Mouse (Mus musculus) limb, embryonic 11.5 days (tissue): ENCODE results near the gene Haghl. TPM values are rescaled to one million over a fixed set of nuclear protein-coding genes. Genes with fewer than 3 reads are reported as not detected.

Experiments used
- ATAC-seq: fragments of 200-750 bp; cut with Nextera tagmentation; 2 replicates; pipeline ENCODE4 v1.8.0; 2017; ENCODE audit warnings: low read depth; ENCODE audit not compliant: insufficient number of reproducible peaks, low FRiP score, low TSS enrichment
- DNase-seq: peaks from one replicate; pipeline ENCODE4 v3.0.0-alpha.2; 2015; ENCODE audit warnings: low spot score
- H3K27ac ChIP-seq: fragments of 300-500 bp; sonication (generic); replicated peaks from 2 replicates; pipeline ENCODE4 v1.5.1; 2014; ENCODE audit warnings: low read depth, mild to moderate bottlenecking, low read length
- H3K27me3 ChIP-seq: fragments of 300-500 bp; sonication (generic); 2 replicates; pipeline ENCODE4 v1.6.1; 2014; ENCODE audit warnings: mild to moderate bottlenecking, low read length, mixed read lengths; ENCODE audit not compliant: control insufficient read depth, insufficient read depth
- H3K36me3 ChIP-seq: fragments of 300-500 bp; sonication (generic); 2 replicates; pipeline ENCODE4 v1.6.1; 2014; ENCODE audit warnings: mild to moderate bottlenecking, low read length, moderate library complexity, mixed read lengths; ENCODE audit not compliant: control insufficient read depth, insufficient read depth
- H3K4me1 ChIP-seq: fragments of 300-500 bp; sonication (generic); 2 replicates; pipeline ENCODE4 v1.6.1; 2014; ENCODE audit warnings: low read length, mixed read lengths; ENCODE audit not compliant: control insufficient read depth, insufficient read depth
- H3K4me2 ChIP-seq: fragments of 300-500 bp; sonication (generic); 2 replicates; pipeline ENCODE4 v1.6.1; 2014; ENCODE audit warnings: low read depth, mild to moderate bottlenecking, moderate library complexity; ENCODE audit not compliant: severe bottlenecking
- H3K4me3 ChIP-seq: fragments of 300-500 bp; sonication (generic); 2 replicates; pipeline ENCODE4 v1.5.1; 2014; ENCODE audit warnings: low read depth, low read length
- H3K9ac ChIP-seq: fragments of 300-500 bp; sonication (generic); 2 replicates; pipeline ENCODE4 v1.6.1; 2014; ENCODE audit warnings: mild to moderate bottlenecking, low read length
- H3K9me3 ChIP-seq: fragments of 300-500 bp; sonication (generic); 2 replicates; pipeline ENCODE4 v1.6.1; 2016; ENCODE audit warnings: low read length; ENCODE audit not compliant: control insufficient read depth
- WGBS: fragments of 180-500 bp; shearing (Covaris S2); extraction: QIAGEN DNeasy Blood & Tissue Kit; methylation state at CpG from one replicate; pipeline ENCODE4 v1.1.7; 2014; 5-methylcytosine and 5-hydroxymethylcytosine counted together
- polyA plus RNA-seq: library from polyadenylated mRNA; unstranded; fragments of >200 nt; fragmentation: Nextera tagmentation; extraction: Ambion mirVana; gene quantifications from 2 replicates; pipeline ENCODE4 v1.2.1, GENCODE M21; 2014

Haghl gene
- polyA plus RNA-seq, 1 experiment from 2014 or later = 68.0 TPM

DNA sequence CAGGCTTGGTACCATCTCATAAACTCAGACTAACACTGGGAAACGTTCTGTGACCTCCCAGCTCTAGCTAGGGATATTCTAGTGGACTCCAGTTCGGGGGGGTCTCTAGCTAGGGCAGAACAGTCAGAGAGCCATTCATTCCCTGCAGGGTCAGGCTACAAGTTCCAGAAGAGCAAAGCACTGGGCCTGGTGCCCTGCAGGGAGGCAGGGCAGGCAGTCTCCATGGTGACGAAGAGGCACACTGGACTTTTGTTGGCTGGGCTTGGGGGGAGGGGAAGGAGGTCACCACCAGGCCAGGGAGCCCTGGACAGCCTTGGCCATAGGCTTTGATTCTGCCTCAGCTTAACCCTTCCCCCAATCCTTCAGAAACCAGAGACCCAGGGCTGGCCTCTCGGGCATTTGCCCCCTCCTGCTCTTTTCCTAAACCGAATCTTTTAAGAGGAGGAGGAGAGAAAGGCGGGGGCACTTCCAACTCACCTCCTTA is 10.2 kb upstream of the Haghl start, which contains the start of gene AC134908.4:
Gene AC134908.4 (minus strand): TSS at position 51 of the 484 bp plus-strand sequence.
- H3K4me2 ChIP-seq = peak within 1 kb of the TSS; percentile 99
- DNase-seq = peak; percentile 69
- peaks cover 35% of the 10 kb centered on the region for H3K4me1 ChIP-seq
- WGBS = 6% methylated on average over 6 of the region's 6 CpGs
- no peaks in the 10 kb centered on the region for H3K27me3 ChIP-seq
- peak within 1 kb of the TSS; percentile 79 for H3K9ac ChIP-seq
- H3K9me3 ChIP-seq = no peaks in the 10 kb centered on the region
- peak within 1 kb of the TSS; percentile 76 for H3K4me3 ChIP-seq
- peak within 1 kb of the TSS; percentile 57 for H3K27ac ChIP-seq
- no peaks in the 10 kb centered on the region for H3K36me3 ChIP-seq
- peak; percentile 3; the same call in 1 of the 2 replicates for ATAC-seq

DNA sequence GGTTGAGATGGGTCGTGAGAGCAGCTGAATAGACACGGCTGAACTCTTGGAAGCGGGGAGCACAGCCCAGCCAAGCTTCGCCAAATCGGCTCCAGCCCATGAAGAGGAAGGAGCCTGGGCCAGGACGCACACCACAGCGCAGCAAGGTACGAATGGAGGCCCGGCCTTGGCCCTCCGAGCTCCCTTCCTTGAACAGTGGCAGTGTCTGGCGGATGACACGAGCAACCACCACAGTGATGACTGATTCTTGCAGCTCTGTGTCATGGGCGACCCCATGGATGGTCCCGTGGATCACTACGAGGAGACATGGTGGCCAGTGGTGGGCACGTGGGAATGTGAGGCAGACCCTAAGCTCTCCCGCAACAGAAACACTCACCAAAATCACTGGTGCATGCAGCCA is 9.5 kb upstream of the Haghl start:
- ATAC-seq (no peak), DNase-seq (no peak)
- Histone ChIP-seq H3K4me3 (no peak overlapping the region), H3K9me3 (no peaks in the 10 kb centered on the region), H3K27me3 (no peaks in the 10 kb centered on the region), H3K9ac (no peak overlapping the region), H3K36me3 (no peaks in the 10 kb centered on the region), H3K4me2 (peak overlapping the region; percentile 99; the same call in 1 of the 2 replicates), H3K4me1 (peaks cover 35% of the 10 kb centered on the region), H3K27ac (no peak overlapping the region)
- 87% methylated on average over 17 of the region's 17 CpGs for WGBS

DNA sequence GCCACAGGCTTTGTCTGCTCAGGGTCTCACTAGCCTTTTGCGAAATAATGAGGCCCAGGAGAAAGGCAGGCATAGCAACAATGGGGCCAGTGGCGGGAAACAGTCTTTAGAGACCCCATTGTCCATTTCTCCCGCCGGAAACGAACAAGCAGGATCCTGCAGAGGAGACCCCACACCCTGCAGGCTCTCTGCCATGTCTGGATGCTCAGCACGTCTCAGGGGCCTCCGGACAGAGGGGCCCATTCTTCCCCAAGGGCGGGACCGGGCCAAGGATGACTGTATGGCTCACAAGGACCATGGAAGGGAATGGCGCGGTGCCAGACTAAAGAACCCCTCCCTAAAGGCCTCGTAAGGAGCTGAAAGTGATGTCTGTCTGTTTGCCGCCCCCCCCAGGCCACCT is 8.7 kb upstream of the Haghl start:
- no peak overlapping the region for H3K27ac ChIP-seq
- no peaks in the 10 kb centered on the region for H3K9me3 ChIP-seq
- H3K4me2 ChIP-seq = no peak overlapping the region
- 0 out of 2 replicates have a peak, but pooled peaks cover 3% of the 10 kb centered on the region for H3K36me3 ChIP-seq
- no peak overlapping the region for H3K9ac ChIP-seq
- DNase-seq (no peak), ATAC-seq (no peak)
- WGBS = 86% methylated on average over 13 of the region's 13 CpGs
- H3K27me3 ChIP-seq = no peaks in the 10 kb centered on the region
- H3K4me3 ChIP-seq = no peak overlapping the region
- peaks cover 35% of the 10 kb centered on the region for H3K4me1 ChIP-seq

DNA sequence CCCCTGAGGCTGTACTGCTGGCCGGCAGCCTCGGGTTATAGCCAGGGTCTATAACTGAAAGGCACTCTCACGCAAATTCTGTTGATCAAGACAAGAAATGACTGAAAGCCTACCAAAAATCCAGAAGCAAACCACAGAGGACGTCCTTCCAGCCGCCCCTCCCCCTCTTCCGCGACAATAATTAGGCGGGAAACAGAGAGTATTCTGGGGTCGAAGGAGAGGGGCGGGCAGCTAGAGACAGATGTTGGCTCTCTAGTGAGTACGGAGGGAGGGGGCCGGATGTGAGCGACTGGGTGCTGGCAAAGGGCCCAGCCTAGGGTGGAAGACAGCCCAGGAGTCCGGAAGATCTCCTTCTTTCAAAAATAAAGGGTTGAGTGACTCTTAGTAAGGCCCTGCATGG is 7.1 kb upstream of the Haghl start, which contains the start of gene Fam173a:
Gene Fam173a (minus strand): TSS at position 287 of the 400 bp plus-strand sequence.
- no peak for ATAC-seq
- peak within 1 kb of the TSS; percentile 79 for H3K27ac ChIP-seq
- no peaks in the 10 kb centered on the region for H3K27me3 ChIP-seq
- H3K4me3 ChIP-seq = peak within 1 kb of the TSS; percentile 66
- H3K36me3 ChIP-seq = 0 out of 2 replicates have a peak, but pooled peaks cover 10% of the 10 kb centered on the region
- H3K9ac ChIP-seq = peak within 1 kb of the TSS; percentile 71
- peak; percentile 76 for DNase-seq
- under 1% methylated on average over 14 of the region's 14 CpGs for WGBS
- peak within 1 kb of the TSS; percentile 90 for H3K4me2 ChIP-seq
- no peaks in the 10 kb centered on the region for H3K9me3 ChIP-seq
- peaks cover 34% of the 10 kb centered on the region for H3K4me1 ChIP-seq

DNA sequence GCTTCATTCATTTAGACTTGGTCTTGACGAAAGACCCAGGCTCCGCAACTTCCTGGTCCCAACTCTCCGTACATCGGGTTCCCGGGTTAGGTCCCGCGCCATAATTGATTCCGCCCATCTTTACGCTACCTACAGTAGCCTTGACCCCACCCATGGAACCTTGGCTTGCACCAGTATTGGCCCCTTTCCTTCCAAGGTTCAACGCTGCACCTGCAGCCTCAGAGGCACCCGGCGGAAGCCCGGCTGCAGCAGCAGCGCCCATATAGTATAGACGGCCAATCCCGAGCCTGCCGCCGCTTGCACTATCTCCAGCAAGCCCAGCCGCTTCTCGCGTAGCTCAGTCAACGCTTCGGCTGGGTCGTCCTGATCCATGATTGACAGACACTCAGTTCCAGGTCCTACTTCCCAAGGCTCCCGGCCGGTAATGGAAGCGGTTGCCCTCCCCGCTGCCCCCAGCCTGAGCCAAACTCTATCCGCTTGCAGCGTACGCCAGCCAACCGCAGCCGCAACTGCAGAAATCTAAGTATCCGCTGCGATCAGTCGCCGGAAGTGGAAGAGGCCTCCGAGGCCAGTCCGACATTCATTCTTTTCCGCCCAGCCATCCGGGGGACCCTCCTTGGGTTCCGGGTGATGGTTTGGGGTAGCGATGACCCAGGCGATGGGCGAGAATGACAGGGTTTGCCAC is 6.5 kb upstream of the Haghl start:
- Histone ChIP-seq H3K27me3 (no peaks in the 10 kb centered on the region), H3K4me1 (peaks cover 30% of the 10 kb centered on the region), H3K4me3 (peak overlapping the region; percentile 66), H3K27ac (peak overlapping the region; percentile 79), H3K4me2 (peak overlapping the region; percentile 90), H3K36me3 (0 out of 2 replicates have a peak, but pooled peaks cover 11% of the 10 kb centered on the region), H3K9ac (peak overlapping the region; percentile 71), H3K9me3 (no peaks in the 10 kb centered on the region)
- peak; percentile 26 for ATAC-seq
- peak; percentile 91 for DNase-seq
- WGBS = under 1% methylated on average over 45 of the region's 45 CpGs

DNA sequence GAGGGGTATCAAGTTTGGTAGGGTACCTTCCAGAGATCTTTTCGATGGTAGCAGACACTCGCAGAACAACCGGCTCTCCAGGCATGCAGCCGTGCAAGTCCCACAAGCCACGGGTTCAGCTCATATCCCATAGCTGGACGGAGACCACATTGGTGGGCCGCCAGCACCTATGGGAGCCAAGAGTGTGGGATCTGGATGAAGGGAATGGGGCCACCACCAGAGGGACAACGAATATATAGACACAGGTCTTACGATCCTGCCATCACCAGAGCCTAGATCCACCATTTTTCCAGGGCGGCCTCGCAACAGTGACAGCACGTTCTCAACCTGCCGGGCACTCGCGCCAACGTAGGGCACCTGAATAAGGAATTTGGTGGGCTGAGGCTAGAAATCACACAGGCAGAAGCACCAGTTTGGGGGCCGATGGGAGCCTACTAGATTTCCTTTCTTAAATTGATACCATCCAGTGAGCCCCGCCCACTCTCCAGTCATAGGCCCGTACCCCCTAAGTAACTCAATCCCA is 5.9 kb upstream of the Haghl start:
- peak; percentile 1; the same call in 1 of the 2 replicates for ATAC-seq
- H3K9ac ChIP-seq = peak overlapping the region; percentile 71
- 0 out of 2 replicates have a peak, but pooled peaks cover 11% of the 10 kb centered on the region for H3K36me3 ChIP-seq
- peak overlapping the region; percentile 66 for H3K4me3 ChIP-seq
- peak overlapping the region; percentile 79 for H3K27ac ChIP-seq
- 32% methylated on average over 19 of the region's 19 CpGs for WGBS
- peaks cover 30% of the 10 kb centered on the region for H3K4me1 ChIP-seq
- no peaks in the 10 kb centered on the region for H3K9me3 ChIP-seq
- H3K4me2 ChIP-seq = peak overlapping the region; percentile 90
- DNase-seq = no peak
- no peaks in the 10 kb centered on the region for H3K27me3 ChIP-seq

DNA sequence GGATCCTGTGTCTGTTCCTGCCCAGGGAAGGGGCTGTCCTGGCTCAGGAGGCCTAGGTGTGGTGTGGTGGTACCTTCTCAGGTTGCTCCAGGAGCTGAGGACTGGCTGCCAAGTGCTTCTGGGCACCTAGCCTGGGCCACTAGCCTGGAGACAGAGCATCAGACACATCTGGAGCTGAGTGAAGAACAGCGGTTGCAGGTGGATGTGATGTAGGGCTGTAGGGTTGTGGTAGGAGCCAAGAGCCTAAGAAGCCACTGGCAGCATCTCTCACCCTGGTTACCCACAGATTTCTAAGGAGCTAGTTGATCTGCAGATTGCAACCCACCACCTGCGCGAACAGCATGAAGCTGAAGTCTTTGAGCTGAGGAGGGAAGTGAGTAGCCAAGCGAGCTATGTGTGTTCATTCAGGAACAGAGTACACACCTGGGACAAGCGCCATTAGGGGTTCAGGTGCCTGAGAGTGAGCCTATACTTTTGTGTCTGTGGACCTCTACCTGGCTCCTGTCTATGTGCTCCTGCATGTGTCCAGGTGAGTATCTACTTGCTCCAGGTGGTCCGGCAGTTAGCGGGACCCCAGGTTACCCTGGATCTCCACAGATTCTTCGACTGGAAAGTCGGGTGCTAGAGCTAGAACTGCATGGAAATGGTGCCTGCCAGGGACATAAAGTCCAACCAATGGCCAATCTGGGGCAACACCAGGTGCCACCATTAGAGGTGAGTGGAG is 1.5 kb upstream of the Haghl start:
- DNase-seq = no peak
- H3K4me2 ChIP-seq = no peak overlapping the region; the same call in 1 of the 2 replicates
- 92% methylated on average over 9 of the region's 9 CpGs for WGBS
- peaks cover 27% of the 10 kb centered on the region for H3K36me3 ChIP-seq
- H3K9me3 ChIP-seq = no peaks in the 10 kb centered on the region
- no peak for ATAC-seq
- H3K9ac ChIP-seq = no peak overlapping the region
- H3K27ac ChIP-seq = no peak overlapping the region
- H3K4me1 ChIP-seq = peaks cover 27% of the 10 kb centered on the region
- no peak overlapping the region for H3K4me3 ChIP-seq
- H3K27me3 ChIP-seq = no peaks in the 10 kb centered on the region

DNA sequence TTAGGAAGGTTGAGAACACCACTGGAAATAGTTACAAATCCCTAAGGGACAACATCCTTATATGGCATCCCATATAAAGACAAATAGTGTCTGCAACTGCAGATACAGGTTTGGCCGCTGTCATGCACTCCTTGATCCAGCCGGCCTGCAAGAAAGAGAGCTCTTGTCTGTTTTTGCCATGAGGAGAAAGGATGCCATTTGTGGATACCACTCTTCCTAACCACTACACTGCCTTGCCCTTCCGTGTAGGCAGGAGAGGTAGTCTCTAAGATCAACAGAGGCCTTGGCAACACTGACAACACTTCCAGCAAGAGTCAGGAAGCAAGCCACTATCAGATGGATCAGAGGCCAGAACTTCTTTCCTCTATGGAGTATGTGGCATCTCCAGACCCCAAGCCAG is 807 bp upstream of the Haghl start, which contains the start of gene Ccdc78:
Gene Ccdc78 (plus strand): TSS at position 301 of the 400 bp plus-strand sequence.
- peak within 1 kb of the TSS; percentile 85 for H3K4me2 ChIP-seq
- H3K27ac ChIP-seq = peak within 1 kb of the TSS; percentile 87
- WGBS = 86% methylated on average over 3 of the region's 3 CpGs
- peak within 1 kb of the TSS; percentile 64 for H3K9ac ChIP-seq
- no peaks in the 10 kb centered on the region for H3K27me3 ChIP-seq
- peak within 1 kb of the TSS; percentile 76 for H3K4me3 ChIP-seq
- peaks cover 29% of the 10 kb centered on the region for H3K36me3 ChIP-seq
- DNase-seq (no peak), ATAC-seq (no peak)
- no peaks in the 10 kb centered on the region for H3K9me3 ChIP-seq
- H3K4me1 ChIP-seq = peaks cover 24% of the 10 kb centered on the region
